Mouse (Mus musculus): ENCODE measurements around the gene Gins2. TPM values are rescaled to one million over a fixed set of nuclear protein-coding genes. Genes with fewer than 3 reads are reported as not detected.

Gene Gins2
- polyA plus RNA-seq, 1 experiment = 2.1 TPM

DNA sequence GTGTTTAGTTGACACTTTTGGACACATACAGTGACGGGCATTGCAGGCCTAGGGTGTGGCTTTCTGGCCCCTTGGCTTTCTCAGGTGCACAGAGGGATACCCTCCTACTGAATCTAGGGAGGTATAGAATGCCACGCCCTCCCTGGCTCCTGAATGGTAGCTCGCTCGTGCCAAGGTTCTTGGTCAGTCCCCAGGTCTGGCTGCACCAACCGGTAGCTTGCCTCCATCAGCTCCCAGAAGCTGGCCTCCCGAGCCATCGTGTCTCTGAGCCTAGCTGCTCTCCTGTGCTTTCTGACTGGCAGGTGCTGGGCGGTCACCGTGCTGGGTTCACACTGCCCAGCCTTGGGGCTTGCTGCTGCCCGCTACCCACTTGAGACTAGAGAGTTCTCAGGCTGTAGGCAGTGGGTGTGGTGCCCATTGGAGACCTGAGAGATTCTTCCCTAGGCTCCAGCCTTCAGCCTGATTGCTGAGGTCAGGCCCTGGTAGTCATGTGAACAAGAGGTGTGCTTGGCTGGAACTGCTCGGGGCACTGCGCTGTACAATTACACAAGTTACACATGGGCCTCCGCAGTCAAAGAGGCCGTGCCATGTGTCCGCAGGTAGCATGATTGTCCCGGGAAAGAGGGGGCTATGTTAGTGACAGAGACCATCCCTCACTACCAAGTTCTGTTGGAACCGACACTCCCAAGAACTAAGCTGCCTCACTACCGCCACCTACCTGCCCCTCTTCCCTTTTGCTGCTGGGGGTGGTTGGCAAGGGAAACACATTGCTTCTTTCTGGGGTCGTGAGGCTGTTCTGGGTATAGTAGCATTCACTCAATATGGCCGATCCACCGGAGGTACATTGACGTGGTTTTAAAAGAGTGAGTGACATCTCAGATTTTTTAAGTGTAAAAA, 27.3 kb downstream of the Gins2 start:
- DNase-seq = peak in 1 of 2 experiments; percentile 66
- Histone ChIP-seq H3K27me3 (ENCODE audit: control insufficient read depth, insufficient read depth, low read length) (no peaks in the 10 kb centered on the region), H3K4me1 (ENCODE audit: control insufficient read depth, insufficient read depth, low read length) (peaks cover 90% of the 10 kb centered on the region), H3K4me3 (replicated peaks; ENCODE audit: insufficient read depth, low read depth, low read length) (no peak overlapping the region), H3K27ac (ENCODE audit: insufficient read depth, low read length) (no peak overlapping the region)
- WGBS = 49% methylated on average over 22 of the region's 22 CpGs
- TF ChIP-seq POLR2A (IDR thresholded peaks at IDR 0.05; ENCODE audit: borderline replicate concordance, insufficient read depth, low read length) = no peak
- TF ChIP-seq CTCF (IDR thresholded peaks at IDR 0.05; ENCODE audit: borderline replicate concordance, insufficient read depth, low read depth, low read length) = peak; percentile 64

DNA sequence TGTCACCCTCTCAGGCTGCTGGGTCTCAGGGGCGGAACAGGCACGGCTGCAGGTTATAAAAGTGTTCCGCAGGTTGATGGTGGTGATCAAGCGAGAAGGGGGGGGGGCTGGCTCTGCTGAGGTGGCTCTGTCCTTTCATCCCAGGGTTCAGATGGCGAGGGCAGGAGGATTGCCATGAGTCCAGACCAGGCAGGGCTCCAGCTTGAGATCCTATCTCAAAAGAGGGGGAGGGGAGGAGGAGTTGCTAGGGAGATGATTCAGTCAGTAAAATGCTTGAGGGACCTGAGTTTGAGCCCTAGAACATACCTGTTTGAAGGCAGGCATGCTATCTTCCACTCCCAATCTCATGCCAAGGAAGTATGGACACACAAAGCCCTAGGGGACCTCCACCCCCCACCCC, 28.6 kb downstream of the Gins2 start:
- no peak for DNase-seq
- TF ChIP-seq POLR2A (IDR thresholded peaks at IDR 0.05; ENCODE audit: borderline replicate concordance, insufficient read depth, low read length) = no peak
- TF ChIP-seq CTCF (IDR thresholded peaks at IDR 0.05; ENCODE audit: borderline replicate concordance, insufficient read depth, low read depth, low read length) = no peak
- H3K27ac ChIP-seq (ENCODE audit: insufficient read depth, low read length) = no peak overlapping the region
- H3K4me1 ChIP-seq (ENCODE audit: control insufficient read depth, insufficient read depth, low read length) = peaks cover 95% of the 10 kb centered on the region
- no peak overlapping the region for H3K4me3 ChIP-seq (replicated peaks; ENCODE audit: insufficient read depth, low read depth, low read length)
- no peaks in the 10 kb centered on the region for H3K27me3 ChIP-seq (ENCODE audit: control insufficient read depth, insufficient read depth, low read length)
- WGBS = 75% methylated on average over 5 of the region's 5 CpGs

DNA sequence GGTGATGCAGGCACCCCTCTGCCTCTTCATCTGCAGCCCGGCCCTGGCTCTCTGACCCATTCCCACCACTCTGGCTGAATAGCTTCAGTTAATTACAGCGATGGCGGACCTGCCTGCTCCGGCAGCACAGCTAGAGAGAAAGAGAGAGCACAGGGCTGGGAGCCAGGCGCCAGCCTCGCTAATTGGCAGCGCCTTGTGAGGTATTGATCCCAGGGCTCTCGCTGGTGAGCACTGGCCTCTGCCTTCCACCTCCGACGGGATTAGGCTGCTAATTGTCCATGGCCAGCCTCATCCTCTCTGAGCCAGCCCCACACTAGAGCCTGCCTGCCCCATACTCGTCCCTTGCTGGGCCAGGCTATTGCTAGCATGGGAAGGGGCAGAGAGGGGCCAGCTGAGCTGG, 29.4 kb downstream of the Gins2 start:
- H3K27me3 ChIP-seq (ENCODE audit: control insufficient read depth, insufficient read depth, low read length) = no peaks in the 10 kb centered on the region
- DNase-seq = no peak
- H3K4me1 ChIP-seq (ENCODE audit: control insufficient read depth, insufficient read depth, low read length) = peaks cover 93% of the 10 kb centered on the region
- WGBS = 38% methylated on average over 11 of the region's 11 CpGs
- no peak overlapping the region for H3K27ac ChIP-seq (ENCODE audit: insufficient read depth, low read length)
- TF ChIP-seq CTCF (IDR thresholded peaks at IDR 0.05; ENCODE audit: borderline replicate concordance, insufficient read depth, low read depth, low read length) (no peak), POLR2A (IDR thresholded peaks at IDR 0.05; ENCODE audit: borderline replicate concordance, insufficient read depth, low read length) (no peak)
- no peak overlapping the region for H3K4me3 ChIP-seq (replicated peaks; ENCODE audit: insufficient read depth, low read depth, low read length)

DNA sequence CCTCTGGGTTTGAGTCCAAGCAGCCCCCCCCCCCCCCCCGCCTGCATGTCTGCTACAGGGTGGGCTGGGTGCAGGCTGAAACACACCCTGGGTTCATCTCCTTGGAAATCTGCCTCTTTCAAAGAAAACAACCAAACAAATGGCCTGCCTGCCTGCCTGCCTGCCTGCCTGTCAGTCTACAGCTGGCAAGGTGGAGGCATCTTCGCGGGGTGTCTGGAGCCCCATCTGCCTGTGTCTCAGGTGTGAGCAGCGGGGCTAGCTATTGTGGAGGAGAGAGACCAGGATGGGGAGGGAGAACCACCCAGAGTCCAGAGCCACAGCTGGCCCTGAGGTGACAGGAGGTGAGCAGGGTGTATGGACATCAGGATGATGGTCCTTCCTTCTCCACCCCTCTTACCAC, 30.9 kb downstream of the Gins2 start:
- 13% methylated on average over 4 of the region's 4 CpGs for WGBS
- Histone ChIP-seq H3K27me3 (ENCODE audit: control insufficient read depth, insufficient read depth, low read length) (no peaks in the 10 kb centered on the region), H3K4me1 (ENCODE audit: control insufficient read depth, insufficient read depth, low read length) (peaks cover 94% of the 10 kb centered on the region), H3K27ac (ENCODE audit: insufficient read depth, low read length) (0 out of 2 replicates have a peak overlapping the region, but pooled peaks have one; percentile 6), H3K4me3 (replicated peaks; ENCODE audit: insufficient read depth, low read depth, low read length) (no peak overlapping the region)
- TF ChIP-seq POLR2A (IDR thresholded peaks at IDR 0.05; ENCODE audit: borderline replicate concordance, insufficient read depth, low read length) (no peak), CTCF (IDR thresholded peaks at IDR 0.05; ENCODE audit: borderline replicate concordance, insufficient read depth, low read depth, low read length) (no peak)
- DNase-seq = peak; percentile 53 to 57

DNA sequence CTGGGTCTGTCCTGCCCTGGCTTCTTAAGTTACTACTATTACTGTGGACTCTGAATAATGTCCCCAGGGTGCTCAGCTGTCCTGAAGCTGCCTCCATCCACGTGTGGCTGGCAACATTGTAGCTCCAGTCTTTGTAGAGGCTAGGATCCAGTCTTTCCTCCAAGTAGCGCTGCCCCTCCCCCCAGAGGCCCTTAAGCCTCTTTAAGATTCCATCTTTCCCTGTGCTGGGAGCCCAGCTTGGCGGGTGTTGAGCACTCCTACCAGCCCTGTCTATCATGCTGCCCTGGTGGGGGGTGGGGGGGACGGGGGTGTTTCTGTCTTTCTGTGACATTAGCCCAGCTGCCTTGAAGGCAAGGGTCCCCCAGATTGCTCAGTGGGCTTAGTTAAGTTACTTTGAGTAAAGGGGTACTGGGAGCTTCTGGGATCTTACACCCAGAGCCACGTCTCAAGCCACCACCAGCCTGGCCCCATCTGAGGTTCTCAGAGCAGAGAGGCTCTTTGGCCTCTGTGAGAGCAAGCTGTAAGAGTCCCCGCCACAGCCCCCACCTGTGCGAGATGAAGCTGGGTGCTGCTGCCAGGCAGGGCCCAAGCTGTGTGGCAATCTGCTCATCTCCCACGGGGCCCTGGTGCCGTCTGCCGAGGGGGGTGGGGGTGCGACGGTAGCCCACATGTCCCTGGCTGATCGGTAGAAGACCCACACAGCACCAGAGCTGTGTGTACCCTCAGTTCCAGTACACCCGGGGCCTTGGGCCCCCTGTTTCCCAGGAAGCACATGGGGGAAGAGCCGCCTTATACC, 31.7 kb downstream of the Gins2 start:
- no peak for TF ChIP-seq POLR2A (IDR thresholded peaks at IDR 0.05; ENCODE audit: borderline replicate concordance, insufficient read depth, low read length)
- TF ChIP-seq CTCF (IDR thresholded peaks at IDR 0.05; ENCODE audit: borderline replicate concordance, insufficient read depth, low read depth, low read length) = no peak
- 21% methylated on average over 15 of the region's 15 CpGs for WGBS
- H3K4me3 ChIP-seq (replicated peaks; ENCODE audit: insufficient read depth, low read depth, low read length) = no peak overlapping the region
- no peaks in the 10 kb centered on the region for H3K27me3 ChIP-seq (ENCODE audit: control insufficient read depth, insufficient read depth, low read length)
- peaks cover 95% of the 10 kb centered on the region for H3K4me1 ChIP-seq (ENCODE audit: control insufficient read depth, insufficient read depth, low read length)
- peak; percentile 73 to 78 for DNase-seq
- peak overlapping the region; percentile 6; the same call in 1 of the 2 replicates for H3K27ac ChIP-seq (ENCODE audit: insufficient read depth, low read length)

DNA sequence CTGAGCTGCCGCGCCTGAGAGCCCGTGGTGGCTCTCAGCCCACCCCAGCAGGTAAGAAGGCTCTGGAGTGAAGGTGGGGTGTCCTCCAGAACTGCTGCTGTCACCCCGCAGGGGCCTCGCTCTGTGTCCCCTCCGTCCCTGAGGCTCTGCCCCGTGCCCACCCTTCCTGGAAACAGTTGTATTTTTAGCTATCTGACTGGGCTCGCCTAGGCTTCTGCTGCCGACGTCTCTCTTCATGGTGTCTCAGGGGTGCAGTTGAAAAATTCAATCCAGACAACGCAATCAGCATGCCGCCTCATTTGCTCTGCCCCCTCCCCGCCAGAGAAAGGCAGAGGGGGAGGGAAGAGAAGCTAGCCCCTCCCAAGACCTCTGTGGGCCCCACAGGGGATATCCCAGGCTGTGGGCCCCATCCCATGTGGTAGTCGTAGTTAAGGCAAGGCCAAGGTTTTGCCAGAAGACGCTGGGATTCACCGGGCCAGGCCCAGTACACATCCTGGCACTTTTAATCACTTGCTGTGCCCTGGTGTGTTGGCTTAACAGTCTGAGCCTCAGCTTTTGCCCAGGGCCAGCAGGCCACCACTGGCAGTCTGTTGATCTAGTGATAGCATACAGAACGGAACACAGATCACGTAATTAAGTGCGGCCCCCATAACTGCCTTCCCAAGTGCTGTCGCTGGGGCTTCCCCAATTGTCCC, 32.8 kb downstream of the Gins2 start:
- Histone ChIP-seq H3K27ac (ENCODE audit: insufficient read depth, low read length) (0 out of 2 replicates have a peak overlapping the region, but pooled peaks have one; percentile 17), H3K4me3 (replicated peaks; ENCODE audit: insufficient read depth, low read depth, low read length) (no peak overlapping the region), H3K27me3 (ENCODE audit: control insufficient read depth, insufficient read depth, low read length) (no peaks in the 10 kb centered on the region), H3K4me1 (ENCODE audit: control insufficient read depth, insufficient read depth, low read length) (peaks cover 95% of the 10 kb centered on the region)
- no peak for TF ChIP-seq CTCF (IDR thresholded peaks at IDR 0.05; ENCODE audit: borderline replicate concordance, insufficient read depth, low read depth, low read length)
- no peak for TF ChIP-seq POLR2A (IDR thresholded peaks at IDR 0.05; ENCODE audit: borderline replicate concordance, insufficient read depth, low read length)
- peak; percentile 51 to 52 for DNase-seq
- WGBS = 45% methylated on average over 20 of the region's 20 CpGs

DNA sequence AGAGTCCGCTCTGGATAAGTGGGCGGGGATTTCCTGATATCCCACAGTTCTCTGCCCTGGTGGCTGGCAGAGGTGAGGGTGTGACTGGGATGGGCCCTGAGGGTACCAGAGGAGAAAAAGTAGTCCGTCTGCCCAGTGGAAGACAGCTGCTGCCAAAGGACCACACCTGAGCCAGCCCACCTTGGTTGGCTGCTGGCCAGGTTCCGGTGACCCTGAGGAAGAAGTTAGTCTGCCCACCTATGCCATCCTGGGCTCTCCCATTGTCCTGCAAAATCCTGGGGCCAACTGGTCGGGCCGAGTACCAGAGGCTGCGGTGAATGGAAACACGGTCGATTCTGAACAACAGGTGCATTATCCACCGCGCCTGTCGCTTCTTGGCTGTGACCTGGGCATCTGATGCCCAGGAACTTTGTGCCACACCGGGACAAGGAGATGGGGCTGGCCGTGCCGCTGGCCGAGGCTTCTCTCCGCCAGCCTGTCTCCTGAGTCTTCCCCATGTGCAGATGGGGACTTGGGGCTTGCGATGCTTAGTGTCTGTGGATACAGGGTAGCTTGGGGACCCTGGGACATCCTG, 34.6 kb downstream of the Gins2 start:
- Histone ChIP-seq H3K4me3 (replicated peaks; ENCODE audit: insufficient read depth, low read depth, low read length) (no peak overlapping the region), H3K4me1 (ENCODE audit: control insufficient read depth, insufficient read depth, low read length) (peaks cover 95% of the 10 kb centered on the region), H3K27me3 (ENCODE audit: control insufficient read depth, insufficient read depth, low read length) (no peaks in the 10 kb centered on the region), H3K27ac (ENCODE audit: insufficient read depth, low read length) (no peak overlapping the region)
- DNase-seq = no peak
- TF ChIP-seq POLR2A (IDR thresholded peaks at IDR 0.05; ENCODE audit: borderline replicate concordance, insufficient read depth, low read length) (no peak), CTCF (IDR thresholded peaks at IDR 0.05; ENCODE audit: borderline replicate concordance, insufficient read depth, low read depth, low read length) (no peak)
- 33% methylated on average over 18 of the region's 18 CpGs for WGBS

Data from cerebellum, adult 2 months (tissue).